Mouse (Mus musculus) lung, embryonic 14.5 days (tissue): ENCODE measurements at regions not wholly inside any gene's neighbourhood (a gene's known extent, or its start where the extent isn't known, plus 50 kb on each side); places are given as distances from the start of the nearest gene placed in this dataset.

Experiments used
- ATAC-seq: fragments of 200-750 bp; cut with Nextera tagmentation; 2 replicates; pipeline ENCODE4 v1.8.0; 2017; ENCODE audit warnings: mild to moderate bottlenecking, moderate TSS enrichment, moderate library complexity; ENCODE audit not compliant: insufficient read depth
- DNase-seq: peaks from one replicate; pipeline ENCODE4 v3.0.0-alpha.2; 2015
- H3K27ac ChIP-seq: fragments of 300-500 bp; sonication (generic); 2 replicates; pipeline ENCODE4 v1.5.1; 2014; ENCODE audit warnings: low read depth, mild to moderate bottlenecking, moderate library complexity
- H3K27me3 ChIP-seq: fragments of 300-500 bp; sonication (generic); 2 replicates; pipeline ENCODE4 v1.6.1; 2014; ENCODE audit warnings: low read length, control low read depth; ENCODE audit not compliant: insufficient read depth
- H3K36me3 ChIP-seq: fragments of 300-500 bp; sonication (generic); 2 replicates; pipeline ENCODE4 v1.6.1; 2014; ENCODE audit warnings: control low read depth; ENCODE audit not compliant: insufficient read depth
- H3K4me1 ChIP-seq: fragments of 300-500 bp; sonication (generic); 2 replicates; pipeline ENCODE4 v1.6.1; 2014; ENCODE audit warnings: antibody characterized with exemption, control low read depth; ENCODE audit not compliant: insufficient read depth
- H3K4me2 ChIP-seq: fragments of 300-500 bp; sonication (generic); 2 replicates; pipeline ENCODE4 v1.6.1; 2014; ENCODE audit warnings: mild to moderate bottlenecking
- H3K4me3 ChIP-seq: fragments of 300-500 bp; sonication (generic); 2 replicates; pipeline ENCODE4 v1.5.1; 2014; ENCODE audit warnings: low read depth, low read length
- H3K9ac ChIP-seq: fragments of 300-500 bp; sonication (generic); 2 replicates; pipeline ENCODE4 v1.6.1; 2014
- H3K9me3 ChIP-seq: fragments of 300-500 bp; sonication (generic); 2 replicates; pipeline ENCODE4 v1.6.1; 2016; ENCODE audit warnings: low read depth, low read length, control low read depth
- CTCF ChIP-seq: IDR thresholded peaks from 2 replicates; pipeline ENCODE4 v1.5.1; 2016; ENCODE audit warnings: antibody characterized with exemption, low read depth
- WGBS: fragments of 180-500 bp; shearing (Covaris S2); extraction: QIAGEN DNeasy Blood & Tissue Kit; methylation state at CpG from one replicate; pipeline ENCODE4 v1.1.7; 2014; 5-methylcytosine and 5-hydroxymethylcytosine counted together

DNA sequence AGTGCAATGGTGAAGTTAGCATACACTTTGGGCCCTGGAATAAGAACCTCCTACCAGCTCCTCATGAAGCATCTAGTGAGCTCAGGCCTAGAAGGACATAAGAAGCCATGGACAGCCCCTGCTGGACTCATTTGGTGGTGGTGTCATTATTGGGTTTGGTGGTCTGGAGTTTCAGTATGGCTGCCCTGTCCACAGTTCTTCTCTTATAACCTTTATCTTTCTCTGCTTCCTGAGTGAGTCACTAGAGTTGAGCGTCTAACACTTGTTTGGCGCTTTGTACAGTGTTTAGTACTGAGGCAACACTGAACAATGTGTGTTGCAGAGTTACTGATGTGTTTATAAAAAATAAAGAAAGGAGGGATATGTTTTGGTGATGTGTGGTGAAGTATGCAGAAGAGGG is 58.5 kb upstream of the Cxcr4 start:
- Histone ChIP-seq H3K4me2 (no peak overlapping the region), H3K27ac (peak overlapping the region; percentile 76; the same call in 1 of the 2 replicates), H3K36me3 (no peaks in the 10 kb centered on the region), H3K27me3 (no peaks in the 10 kb centered on the region), H3K9me3 (no peaks in the 10 kb centered on the region), H3K9ac (no peak overlapping the region), H3K4me1 (peaks cover 9% of the 10 kb centered on the region; the same call in 1 of the 2 replicates), H3K4me3 (no peak overlapping the region)
- TF ChIP-seq CTCF: no peak
- ATAC-seq: no peak
- WGBS: 74% methylated on average over 2 of the region's 2 CpGs
- no peak for DNase-seq

DNA sequence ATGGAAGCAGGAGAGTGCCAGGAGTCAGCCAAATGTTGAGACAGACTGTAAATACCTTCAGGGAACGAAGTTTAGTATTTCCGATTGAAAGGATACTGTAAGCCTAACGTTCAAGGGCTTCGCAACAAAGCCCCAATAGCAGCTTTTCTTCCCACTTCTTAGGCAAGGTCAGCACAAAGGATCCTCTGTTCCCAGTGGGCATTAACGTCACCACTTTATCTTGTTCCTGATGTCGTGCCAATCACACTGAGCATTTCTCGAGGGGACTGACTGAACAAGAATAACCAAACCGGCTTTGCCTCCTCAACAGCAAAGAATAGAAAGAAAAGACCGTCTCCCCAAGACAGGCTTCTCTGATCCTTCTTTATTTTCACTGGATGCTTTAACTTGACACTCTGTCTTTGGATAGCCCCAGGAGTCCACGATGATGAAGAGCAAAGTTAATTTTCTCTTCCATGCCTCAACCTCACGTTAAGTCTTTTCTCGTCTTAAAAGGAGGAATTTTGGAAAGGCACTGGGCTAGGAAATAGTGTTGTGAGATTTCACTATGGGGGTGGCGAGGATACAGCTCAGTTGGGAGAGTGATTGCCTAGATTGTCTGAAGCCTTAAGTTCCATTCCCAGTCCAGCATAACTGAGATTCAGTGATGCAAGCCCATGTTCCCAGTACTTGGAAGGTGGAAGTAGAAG is 57.5 kb upstream of the Cxcr4 start:
- Histone ChIP-seq H3K27me3 (no peaks in the 10 kb centered on the region), H3K4me2 (no peak overlapping the region), H3K4me1 (peaks cover 9% of the 10 kb centered on the region; the same call in 1 of the 2 replicates), H3K4me3 (no peak overlapping the region), H3K9ac (no peak overlapping the region), H3K27ac (peak overlapping the region; percentile 76), H3K36me3 (no peaks in the 10 kb centered on the region), H3K9me3 (no peaks in the 10 kb centered on the region)
- WGBS: 54% methylated on average over 13 of the region's 13 CpGs
- ATAC-seq (peak; percentile 42), DNase-seq (peak; percentile 70)
- no peak for TF ChIP-seq CTCF

DNA sequence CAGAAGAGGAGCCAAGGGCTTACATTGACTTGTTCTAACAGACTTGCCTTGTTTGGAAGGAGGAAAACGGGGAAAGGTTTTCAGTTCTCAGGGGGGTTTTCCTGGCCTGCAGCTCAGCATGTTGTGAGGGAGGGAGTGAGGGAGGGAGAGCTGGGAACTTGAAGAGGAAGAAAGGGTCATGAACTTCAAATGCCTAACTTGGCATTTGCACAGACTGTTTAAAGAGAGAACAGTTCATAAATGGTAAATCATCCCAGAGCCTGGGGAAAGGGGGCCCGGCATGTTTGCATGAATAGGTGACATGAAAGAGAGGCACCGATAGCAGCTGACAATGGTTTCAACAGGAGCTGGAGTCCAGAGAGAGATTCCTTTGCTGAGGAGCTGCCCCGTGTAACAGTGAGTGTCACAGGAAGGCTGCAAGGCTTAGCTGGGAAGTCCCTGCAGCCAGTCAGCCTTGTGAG is 51.3 kb upstream of the Cxcr4 start:
- H3K9ac ChIP-seq: no peak overlapping the region; the same call in 1 of the 2 replicates
- no peaks in the 10 kb centered on the region for H3K27me3 ChIP-seq
- H3K36me3 ChIP-seq: no peaks in the 10 kb centered on the region
- ATAC-seq (peak; percentile 63), DNase-seq (peak; percentile 65)
- peak overlapping the region; percentile 66 for H3K27ac ChIP-seq
- TF ChIP-seq CTCF: no peak
- H3K4me1 ChIP-seq: peaks cover 18% of the 10 kb centered on the region
- H3K4me2 ChIP-seq: no peak overlapping the region
- 6% methylated on average over 4 of the region's 4 CpGs for WGBS
- H3K9me3 ChIP-seq: no peaks in the 10 kb centered on the region
- no peak overlapping the region for H3K4me3 ChIP-seq

DNA sequence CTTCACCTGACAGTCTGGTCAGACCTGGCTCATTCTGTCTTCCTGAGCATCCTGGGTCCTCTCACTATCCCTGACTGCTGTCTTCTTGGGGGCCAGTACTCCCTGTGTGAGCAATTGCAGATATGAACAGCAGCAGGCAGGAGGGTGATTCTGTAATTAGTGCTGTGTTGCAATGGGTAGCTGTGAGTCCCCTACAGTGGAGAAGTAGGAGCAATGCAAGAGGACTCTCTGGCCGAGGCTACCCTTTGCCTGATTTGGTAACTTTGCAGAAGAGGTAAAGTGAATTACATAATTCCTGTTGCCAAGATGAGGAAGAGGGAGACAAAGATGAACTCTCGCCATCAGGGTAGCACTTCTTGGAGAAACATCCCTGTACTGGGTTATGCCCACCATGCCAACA is 50.1 kb upstream of the Cxcr4 start:
- DNase-seq: no peak
- no peak for TF ChIP-seq CTCF
- 71% methylated on average over 2 of the region's 2 CpGs for WGBS

More for the DNA sequence above, 50.1 kb upstream of the Cxcr4 start:
- Histone ChIP-seq H3K27ac (no peak overlapping the region), H3K4me2 (no peak overlapping the region), H3K4me3 (no peak overlapping the region), H3K9me3 (no peaks in the 10 kb centered on the region), H3K4me1 (peaks cover 18% of the 10 kb centered on the region), H3K27me3 (no peaks in the 10 kb centered on the region), H3K9ac (no peak overlapping the region), H3K36me3 (no peaks in the 10 kb centered on the region)
- no peak for ATAC-seq
